Mouse (Mus musculus): ENCODE data around the gene Gpx3. TPM values are rescaled to one million over a fixed set of nuclear protein-coding genes. Genes with fewer than 3 reads are reported as not detected.
"Not testable (repeated sequence)": the region's sequence is repeated elsewhere in the genome, so short reads cannot be mapped to it uniquely, and the experiment has no call there.

The Gpx3 gene
- total RNA-seq, 2 experiments from 2014 or later, result 46.5 to 139 TPM

DNA sequence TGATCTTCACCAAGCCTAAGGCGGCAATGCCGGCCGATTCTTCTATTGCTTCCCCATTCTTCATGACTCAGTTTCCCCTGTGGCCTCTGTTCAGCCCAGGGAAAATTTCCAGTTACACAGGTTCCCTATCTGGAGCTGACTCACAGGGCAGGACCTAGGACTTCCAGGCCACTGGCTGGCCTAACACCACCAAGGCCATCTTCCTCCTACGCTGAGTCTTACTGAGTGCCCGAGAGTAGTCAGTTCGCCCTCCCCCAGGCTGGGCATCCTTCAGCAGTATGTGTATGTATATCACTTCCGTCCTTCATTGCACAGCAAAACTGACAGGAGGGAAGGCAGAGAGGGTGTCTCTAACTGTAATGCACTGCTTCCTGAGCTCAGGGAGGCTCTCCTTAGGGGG, 31.9 kb downstream of the Gpx3 start:
- Histone ChIP-seq H3K4me3 (no peak overlapping the region), H3K27ac (no peak overlapping the region)
- DNase-seq, result no peak
- intact Hi-C loops (cut with DNase I), result loop anchor here (5.0 to 10.0 kb wide), 2 partner anchors 103 to 221 kb away; partner anchors contain the start of gene Slc36a3
- TF ChIP-seq CTCF (IDR thresholded peaks at IDR 0.05), result no peak

DNA sequence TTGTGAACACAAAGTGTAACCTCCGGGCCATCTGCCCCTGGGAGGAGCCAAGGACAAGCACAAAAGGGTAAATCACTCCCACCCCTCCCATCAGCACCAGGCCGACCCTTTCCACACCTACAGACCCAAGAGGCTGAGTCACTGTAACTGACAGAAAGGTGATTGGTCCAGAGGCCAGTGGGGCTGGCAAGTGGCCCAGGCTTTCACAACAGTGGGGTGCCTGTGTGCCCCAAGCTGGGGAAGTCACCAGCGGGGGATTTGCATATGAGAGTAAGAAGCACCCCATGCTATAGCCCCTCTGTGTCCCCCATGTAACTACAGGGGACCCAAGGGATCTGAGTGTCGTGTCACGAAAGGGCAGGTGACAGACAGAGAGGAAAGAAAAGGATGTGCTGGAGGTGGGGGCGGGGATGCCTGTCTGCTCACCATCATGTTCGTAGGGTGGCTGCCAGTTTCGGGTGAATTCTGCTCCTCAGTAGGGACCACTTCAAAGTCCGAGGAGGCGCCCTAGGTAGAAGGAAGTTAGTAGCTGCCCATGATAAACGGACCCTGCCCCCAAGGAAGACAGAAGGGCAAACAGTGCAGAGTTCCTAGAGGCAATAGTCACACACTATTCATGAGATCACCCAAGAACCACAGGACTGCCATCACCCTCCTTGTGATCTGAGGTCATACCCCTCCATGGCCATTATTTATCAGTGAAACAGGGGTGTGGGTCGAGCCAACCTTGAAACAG, 34.0 kb downstream of the Gpx3 start:
- H3K27ac ChIP-seq, result no peak overlapping the region

DNA sequence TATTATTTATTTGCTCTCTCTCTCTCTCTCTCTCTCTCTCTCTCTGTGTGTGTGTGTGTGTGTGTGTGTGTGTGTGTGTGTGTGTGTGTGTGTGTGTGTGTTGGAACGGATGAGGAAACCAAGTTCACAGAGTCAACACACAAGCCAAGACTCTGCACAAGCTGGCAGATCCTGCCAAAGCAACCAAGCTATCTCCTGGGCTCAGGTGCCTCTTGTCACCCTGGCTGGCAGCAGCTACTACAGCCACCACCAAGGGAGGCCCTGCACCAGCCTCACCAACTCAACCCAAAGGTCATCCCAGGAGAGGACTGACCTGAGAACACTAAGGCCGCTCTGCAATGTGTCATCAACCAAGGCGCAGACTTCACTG, 34.5 kb downstream of the Gpx3 start:
- H3K4me3 ChIP-seq, result no peak overlapping the region
- no peak for TF ChIP-seq CTCF (IDR thresholded peaks at IDR 0.05)
- intact Hi-C loops (cut with DNase I), result loop anchor here (10.0 kb wide), 1 partner anchor 218 kb away; the partner anchor contains the start of gene Slc36a3

More for the DNA sequence above, 34.0 kb downstream of the Gpx3 start:
- TF ChIP-seq CTCF (IDR thresholded peaks at IDR 0.05), result no peak
- intact Hi-C loops (cut with DNase I), result loop anchor here (10.0 kb wide), 1 partner anchor 219 kb away; the partner anchor contains the start of gene Slc36a3
- DNase-seq, result no peak
- no peak overlapping the region for H3K4me3 ChIP-seq

GRCm38 (mm10) chr11:54939501-54939900, 37.2 kb downstream of the Gpx3 start:
- no peak for DNase-seq
- Histone ChIP-seq H3K27ac (peak overlapping the region; percentile 41; the same call in 1 of the 2 replicates), H3K4me3 (no peak overlapping the region)
- intact Hi-C loops (cut with DNase I), result loop anchor here (10.0 kb wide), 1 partner anchor 215 kb away; the partner anchor contains the start of gene Slc36a3
- no peak for TF ChIP-seq CTCF (IDR thresholded peaks at IDR 0.05)

More for the DNA sequence above, 34.5 kb downstream of the Gpx3 start:
- no peak overlapping the region for H3K27ac ChIP-seq
- DNase-seq, result no peak

- TF ChIP-seq CTCF (IDR thresholded peaks at IDR 0.05), result no peak
- H3K4me3 ChIP-seq, result no peak overlapping the region
- peak; percentile 37 for DNase-seq
- H3K27ac ChIP-seq, result peak overlapping the region; percentile 41
- intact Hi-C loops (cut with DNase I), result no loop called here
Measured at GRCm38 (mm10) chr11:54940056-54940455, 37.8 kb downstream of the Gpx3 start.

GRCm38 (mm10) chr11:54944702-54945101, 42.4 kb downstream of the Gpx3 start:
- Histone ChIP-seq H3K27ac (no peak overlapping the region), H3K4me3 (no peak overlapping the region)
- no peak for TF ChIP-seq CTCF (IDR thresholded peaks at IDR 0.05)
- intact Hi-C loops (cut with DNase I), result no loop called here
- DNase-seq, result no peak

DNA sequence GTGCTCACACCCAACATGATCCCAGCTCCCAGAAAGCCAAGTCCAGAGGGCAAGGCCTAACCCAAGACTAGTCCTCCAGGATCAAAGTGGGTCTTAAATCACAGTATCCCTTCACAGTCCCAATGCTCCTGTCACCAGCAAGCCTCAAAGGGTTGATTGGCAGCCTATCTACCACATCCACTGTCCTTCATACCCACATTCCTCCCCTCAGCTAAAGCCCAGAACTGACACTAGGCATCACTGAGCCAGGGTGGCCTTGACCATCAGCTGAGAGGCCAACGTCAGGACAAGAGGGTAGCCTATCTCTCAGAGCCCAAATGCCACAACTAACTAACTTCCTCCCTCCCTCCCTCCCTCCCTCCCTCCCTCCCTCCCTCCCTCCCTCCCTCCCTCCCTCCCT, 47.5 kb downstream of the Gpx3 start:
- H3K27ac ChIP-seq, result no peak overlapping the region
- no peak for DNase-seq
- intact Hi-C loops (cut with DNase I), result no loop called here
- no peak overlapping the region for H3K4me3 ChIP-seq
- TF ChIP-seq CTCF (IDR thresholded peaks at IDR 0.05), result no peak

- no peak for DNase-seq
- no peak for TF ChIP-seq CTCF (IDR thresholded peaks at IDR 0.05)
- intact Hi-C loops (cut with DNase I), result no loop called here
- H3K4me3 ChIP-seq, result no peak overlapping the region
- no peak overlapping the region for H3K27ac ChIP-seq
Measured at GRCm38 (mm10) chr11:54950684-54951083, 48.4 kb downstream of the Gpx3 start.

- Histone ChIP-seq H3K4me3 (no peak overlapping the region), H3K27ac (peak overlapping the region; percentile 59)
- intact Hi-C loops (cut with DNase I), result no loop called here
- TF ChIP-seq CTCF (IDR thresholded peaks at IDR 0.05), result no peak
- DNase-seq, result no peak
Measured at GRCm38 (mm10) chr11:54952651-54953050, 50.4 kb downstream of the Gpx3 start.

DNA sequence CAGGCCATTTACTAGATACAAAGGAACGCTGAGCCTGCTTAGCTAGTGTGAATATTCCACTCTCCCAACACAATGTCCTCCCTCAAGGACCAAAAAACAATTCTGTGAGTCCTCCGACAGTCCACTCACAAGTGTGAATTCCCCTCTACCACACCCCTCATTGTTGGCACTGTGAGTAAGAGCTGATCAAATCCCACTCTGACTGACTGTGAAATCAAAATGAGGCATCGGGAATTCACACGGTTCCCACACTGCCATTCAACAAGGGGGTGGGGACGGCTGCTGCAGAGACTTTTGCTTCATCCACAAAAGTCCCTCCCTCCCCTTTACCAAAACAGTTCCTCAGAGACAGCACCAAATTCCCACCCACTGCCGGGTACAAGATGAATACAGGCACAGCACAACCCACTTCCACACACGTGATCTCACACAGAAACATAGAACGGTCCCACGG, 51.8 kb downstream of the Gpx3 start:
- peak overlapping the region; percentile 83 for H3K4me3 ChIP-seq
- no peak for TF ChIP-seq CTCF (IDR thresholded peaks at IDR 0.05)
- intact Hi-C loops (cut with DNase I), result no loop called here
- no peak for DNase-seq
- H3K27ac ChIP-seq, result peak overlapping the region; percentile 99; the same call in 1 of the 2 replicates

DNA sequence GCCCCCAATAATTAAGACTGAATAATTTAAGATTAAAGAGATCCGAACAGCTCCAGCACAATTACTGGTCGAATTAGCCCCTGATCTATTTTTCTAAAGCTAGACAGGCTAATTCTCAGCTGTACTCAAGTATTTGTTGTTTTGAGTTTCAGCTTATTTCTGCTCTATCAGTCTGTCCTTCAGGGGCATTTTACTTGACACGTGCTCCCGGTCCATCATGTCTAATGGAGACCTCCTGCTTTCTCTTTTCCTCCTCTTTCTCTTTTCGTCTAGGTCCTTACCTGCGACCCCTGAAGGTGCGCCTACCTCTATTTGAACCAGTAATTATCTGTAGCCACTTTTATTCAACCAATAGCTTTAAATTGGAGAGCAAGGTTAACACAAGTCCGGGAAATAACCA, 52.5 kb downstream of the Gpx3 start:
- H3K4me3 ChIP-seq, result peak overlapping the region; percentile 83
- no peak for TF ChIP-seq CTCF (IDR thresholded peaks at IDR 0.05)
- DNase-seq, result no peak
- peak overlapping the region; percentile 99 for H3K27ac ChIP-seq
- intact Hi-C loops (cut with DNase I), result no loop called here

DNA sequence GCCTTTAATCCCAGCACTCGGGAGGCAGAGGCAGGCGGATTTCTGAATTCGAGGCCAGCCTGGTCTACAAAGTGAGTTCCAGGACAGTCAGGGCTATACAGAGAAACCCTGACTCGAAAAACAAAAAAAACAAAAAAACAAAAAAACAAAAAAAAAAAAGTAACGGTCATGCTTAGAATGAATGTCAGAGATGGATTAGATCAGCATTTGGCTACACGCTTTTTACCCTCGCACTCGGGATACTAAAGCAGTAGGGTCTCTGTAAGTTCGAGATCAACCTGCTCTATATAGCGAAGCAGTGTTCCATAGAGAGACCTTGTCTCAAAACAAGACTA, 53.1 kb downstream of the Gpx3 start:
- peak overlapping the region; percentile 83 for H3K4me3 ChIP-seq
- intact Hi-C loops (cut with DNase I); DNase-seq: not testable (repeated sequence)
- peak overlapping the region; percentile 99 for H3K27ac ChIP-seq

DNA sequence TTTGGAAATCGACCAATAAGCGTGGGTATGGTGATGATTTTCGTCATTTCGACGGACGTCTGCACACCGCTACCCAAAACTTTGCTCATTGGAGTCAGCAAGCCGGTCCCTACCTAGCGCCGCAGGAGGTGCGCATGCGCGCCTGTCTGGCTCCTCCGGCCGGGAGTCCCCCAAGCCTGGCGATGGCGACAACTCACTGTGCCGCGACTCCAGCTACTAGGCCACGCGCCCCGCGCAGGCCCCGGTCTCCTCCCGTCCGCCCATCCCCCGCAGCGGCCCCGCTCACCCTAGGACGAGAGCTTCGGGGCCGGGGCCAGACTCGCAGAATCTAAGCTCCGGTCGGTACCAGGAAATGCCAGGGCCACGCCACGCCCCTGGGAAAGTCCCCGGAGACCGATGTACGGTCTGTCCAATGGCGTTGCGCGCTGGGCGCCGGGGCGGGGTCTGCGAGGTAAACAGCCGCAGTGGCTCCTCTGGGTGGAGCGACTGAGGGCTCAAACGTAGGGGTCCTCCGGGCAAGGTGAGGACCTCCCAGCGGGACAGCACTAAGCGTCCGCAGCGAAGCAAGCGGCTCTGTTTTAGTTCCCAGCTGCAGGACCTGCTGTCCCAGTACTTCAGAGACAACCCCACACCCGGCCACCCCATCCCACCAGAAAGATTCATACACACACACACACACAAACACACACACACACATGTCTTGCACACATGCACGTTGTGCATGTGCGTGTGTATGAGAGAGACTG, 53.7 kb downstream of the Gpx3 start:
- TF ChIP-seq CTCF (IDR thresholded peaks at IDR 0.05), result no peak; the same call in 1 of the 2 replicates
- H3K27ac ChIP-seq, result peak overlapping the region; percentile 99
- intact Hi-C loops (cut with DNase I), result no loop called here

More for the DNA sequence above, 53.7 kb downstream of the Gpx3 start:
- peak; percentile 100 for DNase-seq
- H3K4me3 ChIP-seq, result peak overlapping the region; percentile 83

Measured in gastrocnemius, adult 2 months (tissue).